ENCODE assay signal across 9 mouse cellular contexts in the genomic region with DNA sequence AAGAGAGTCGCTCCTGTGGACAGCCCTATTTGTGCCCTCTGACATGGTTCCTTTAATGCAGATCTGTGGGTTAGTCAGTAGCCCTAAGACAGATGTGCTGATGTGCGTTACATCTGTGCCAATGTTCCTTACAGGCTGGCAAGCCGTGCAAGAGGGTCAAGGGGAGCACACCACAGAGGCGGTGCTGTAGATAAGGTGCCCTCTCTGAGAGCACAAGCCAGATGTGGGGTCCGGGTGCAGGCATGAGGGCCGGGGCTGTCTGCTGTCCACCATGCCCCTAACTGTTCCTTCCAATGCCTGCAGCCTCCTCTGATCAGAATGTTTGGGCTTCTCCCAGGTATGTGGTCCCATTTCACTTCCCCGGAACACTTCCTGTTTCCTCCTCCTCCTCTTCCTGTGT. TPM values are rescaled to one million over a fixed set of nuclear protein-coding genes. Genes with fewer than 3 reads are reported as not detected.
DNase-seq lines count a peak whose midpoint lies in the region; ATAC-seq and TF ChIP-seq lines count a peak whose summit lies in the region.
"Had no signal": no experiment of that assay in that cellular context is flagged by ENCODE, and none has a peak within 500 bp of the region (broad histone marks: within the 10 kb centered on the region; RNA-seq: fewer than 3 reads in every experiment).

No protein-coding gene starts in this region.

- no peak for ATAC-seq in limb, embryonic 12.5 days (ENCODE audit: insufficient number of reproducible peaks, insufficient read depth, low FRiP score, low TSS enrichment, low read depth)
- ATAC-seq in embryonic facial prominence, embryonic 11.5 days (replicated peaks; ENCODE audit: insufficient number of reproducible peaks, low FRiP score, low TSS enrichment, low read depth), result no peak
- ATAC-seq in forebrain, embryonic 16.5 days, result peak; percentile 30; the same call in 1 of the 2 replicates
- ATAC-seq in liver, postnatal 0 days, result no peak
- ATAC-seq: Patski had no signal

- no peak overlapping the region for H3K4me3 ChIP-seq in limb, embryonic 12.5 days (replicated peaks)
- H3K4me3 ChIP-seq in limb, embryonic 10.5 days, result no peak overlapping the region
- H3K4me3 ChIP-seq in embryonic facial prominence, embryonic 11.5 days (ENCODE audit: low read depth, low read length), result no peak overlapping the region
- H3K4me3 ChIP-seq in forebrain, embryonic 16.5 days (replicated peaks; ENCODE audit: low read length), result no peak overlapping the region
- H3K4me3 ChIP-seq in liver, postnatal 0 days (ENCODE audit: low read depth, low read length), result no peak overlapping the region; the same call in 1 of the 2 replicates

- 78% methylated on average over 7 of the region's 7 CpGs for WGBS in limb, embryonic 12.5 days
- 81% methylated on average over 7 of the region's 7 CpGs for WGBS in limb, embryonic 10.5 days
- WGBS in embryonic facial prominence, embryonic 11.5 days, result 70% methylated on average over 7 of the region's 7 CpGs
- WGBS in forebrain, embryonic 16.5 days, result 77% methylated on average over 7 of the region's 7 CpGs
- WGBS in liver, postnatal 0 days (ENCODE audit: insufficient replicate concordance), result 47% methylated on average over 7 of the region's 7 CpGs

- peak overlapping the region; percentile 24 for H3K4me2 ChIP-seq in limb, embryonic 12.5 days
- H3K4me2 ChIP-seq in embryonic facial prominence, embryonic 11.5 days (ENCODE audit: low read depth, low read length), result no peak overlapping the region
- 0 out of 2 replicates have a peak overlapping the region, but pooled peaks have one; percentile 5 for H3K4me2 ChIP-seq in forebrain, embryonic 16.5 days (ENCODE audit: low read length)
- peak overlapping the region; percentile 15 for H3K4me2 ChIP-seq in liver, postnatal 0 days (ENCODE audit: low read depth, low read length)

- no peak for DNase-seq in limb, embryonic 10.5 days (ENCODE audit: low spot score)
- no peak for DNase-seq in embryonic facial prominence, embryonic 11.5 days (ENCODE audit: low spot score)
- no peak for DNase-seq in liver, postnatal 0 days
- DNase-seq in urinary bladder, postnatal 14 days (ENCODE audit: low spot score), result no peak
- DNase-seq in layer of hippocampus, postnatal 25 days (ENCODE audit: extremely low spot score in 1 of 2, low spot score in 1 of 2), result no peak
- DNase-seq: spleen, adult 18-20 months had no signal

- TF ChIP-seq CTCF in liver, postnatal 0 days (IDR thresholded peaks at IDR 0.05; ENCODE audit: low read depth), result no peak

- no peaks in the 10 kb centered on the region for H3K27me3 ChIP-seq in limb, embryonic 12.5 days
- H3K27me3 ChIP-seq in limb, embryonic 10.5 days (ENCODE audit: low read depth, poor library complexity, severe bottlenecking), result no peaks in the 10 kb centered on the region
- no peaks in the 10 kb centered on the region for H3K27me3 ChIP-seq in embryonic facial prominence, embryonic 11.5 days (ENCODE audit: control insufficient read depth, insufficient read depth, low read length)
- H3K27me3 ChIP-seq in forebrain, embryonic 16.5 days (replicated peaks; ENCODE audit: control insufficient read depth, insufficient read depth, low read length), result no peaks in the 10 kb centered on the region
- no peaks in the 10 kb centered on the region for H3K27me3 ChIP-seq in liver, postnatal 0 days (ENCODE audit: insufficient read depth, low read length)
- H3K27me3 ChIP-seq: Patski had no signal

- H3K4me1 ChIP-seq in limb, embryonic 12.5 days (replicated peaks), result peaks cover 16% of the 10 kb centered on the region
- peaks cover 14% of the 10 kb centered on the region; the same call in 1 of the 2 replicates for H3K4me1 ChIP-seq in limb, embryonic 10.5 days
- no peaks in the 10 kb centered on the region; the same call in 1 of the 2 replicates for H3K4me1 ChIP-seq in embryonic facial prominence, embryonic 11.5 days (ENCODE audit: control insufficient read depth, insufficient read depth, low read length)
- peaks cover 11% of the 10 kb centered on the region for H3K4me1 ChIP-seq in forebrain, embryonic 16.5 days (replicated peaks; ENCODE audit: control insufficient read depth, insufficient read depth, low read length)
- H3K4me1 ChIP-seq in liver, postnatal 0 days (ENCODE audit: insufficient read depth), result no peaks in the 10 kb centered on the region; the same call in 1 of the 2 replicates

- peaks cover 7% of the 10 kb centered on the region for H3K36me3 ChIP-seq in limb, embryonic 12.5 days
- H3K36me3 ChIP-seq in limb, embryonic 10.5 days, result peaks cover 10% of the 10 kb centered on the region
- no peaks in the 10 kb centered on the region for H3K36me3 ChIP-seq in embryonic facial prominence, embryonic 11.5 days (replicated peaks; ENCODE audit: control insufficient read depth, insufficient read depth, low read depth, low read length)
- H3K36me3 ChIP-seq in forebrain, embryonic 16.5 days (ENCODE audit: control insufficient read depth, insufficient read depth), result no peaks in the 10 kb centered on the region; the same call in 1 of the 2 replicates
- H3K36me3 ChIP-seq in liver, postnatal 0 days (replicated peaks; ENCODE audit: insufficient read depth, low read length), result peaks cover 1% of the 10 kb centered on the region

- H3K27ac ChIP-seq in limb, embryonic 12.5 days, result peak overlapping the region; percentile 62; the same call in 1 of the 2 replicates
- no peak overlapping the region; the same call in 1 of the 2 replicates for H3K27ac ChIP-seq in limb, embryonic 10.5 days
- H3K27ac ChIP-seq in embryonic facial prominence, embryonic 11.5 days (replicated peaks; ENCODE audit: low read depth, low read length), result 0 out of 2 replicates have a peak overlapping the region, but pooled peaks have one; percentile 13
- H3K27ac ChIP-seq in forebrain, embryonic 16.5 days (ENCODE audit: low read length), result peak overlapping the region; percentile 57
- H3K27ac ChIP-seq in liver, postnatal 0 days (ENCODE audit: low read depth), result peak overlapping the region; percentile 48; the same call in 1 of the 2 replicates

- TF ChIP-seq EP300 in liver, postnatal 0 days (IDR thresholded peaks at IDR 0.05; ENCODE audit: low read depth), result no peak

- no peaks in the 10 kb centered on the region for H3K9me3 ChIP-seq in limb, embryonic 12.5 days
- H3K9me3 ChIP-seq in limb, embryonic 10.5 days (replicated peaks), result no peaks in the 10 kb centered on the region
- H3K9me3 ChIP-seq in embryonic facial prominence, embryonic 11.5 days (replicated peaks; ENCODE audit: control insufficient read depth, low read length), result no peaks in the 10 kb centered on the region
- no peaks in the 10 kb centered on the region for H3K9me3 ChIP-seq in forebrain, embryonic 16.5 days (ENCODE audit: control insufficient read depth, low read length)
- no peaks in the 10 kb centered on the region for H3K9me3 ChIP-seq in liver, postnatal 0 days (ENCODE audit: low read length)

- no peak overlapping the region for H3K9ac ChIP-seq in limb, embryonic 12.5 days (replicated peaks)
- no peak overlapping the region; the same call in 1 of the 2 replicates for H3K9ac ChIP-seq in embryonic facial prominence, embryonic 11.5 days (replicated peaks; ENCODE audit: low read length)
- no peak overlapping the region for H3K9ac ChIP-seq in forebrain, embryonic 16.5 days (replicated peaks; ENCODE audit: low read depth, low read length)
- H3K9ac ChIP-seq in liver, postnatal 0 days (replicated peaks), result no peak overlapping the region

RNA-seq across cellular contexts. Expression of a gene that starts 36.4 kb away (rescaled TPM):
- polyA plus RNA-seq in limb, embryonic 12.5 days (2016; fragmentation: Nextera tagmentation; extraction: Ambion mirVana), result 77.5 and 78.5 TPM in 2 replicates
- polyA plus RNA-seq in limb, embryonic 10.5 days (2016; fragmentation: Nextera tagmentation; extraction: Ambion mirVana), result 84.8 and 88.9 TPM in 2 replicates
- polyA plus RNA-seq in embryonic facial prominence, embryonic 11.5 days (2014; fragmentation: Nextera tagmentation; extraction: Ambion mirVana), result 97.2 and 103 TPM in 2 replicates
- polyA plus RNA-seq in forebrain, embryonic 16.5 days (2015; fragmentation: Nextera tagmentation; extraction: Ambion mirVana), result 73.6 and 81.3 TPM in 2 replicates
- polyA plus RNA-seq in liver, postnatal 0 days (2015; fragmentation: Nextera tagmentation; extraction: Ambion mirVana), result 11.2 and 12.6 TPM in 2 replicates
- total RNA-seq in layer of hippocampus, postnatal 25 days (2021), result 10 to 100 TPM; 25.2 to 25.6 TPM

RNA-seq across cellular contexts. Expression of a gene that starts 40.7 kb away (rescaled TPM):
- polyA plus RNA-seq in limb, embryonic 12.5 days (2016; fragmentation: Nextera tagmentation; extraction: Ambion mirVana), result 8.5 and 8.6 TPM in 2 replicates
- polyA plus RNA-seq in limb, embryonic 10.5 days (2016; fragmentation: Nextera tagmentation; extraction: Ambion mirVana), result 5.3 and 5.9 TPM in 2 replicates
- polyA plus RNA-seq in embryonic facial prominence, embryonic 11.5 days (2014; fragmentation: Nextera tagmentation; extraction: Ambion mirVana), result 7.1 and 9.5 TPM in 2 replicates
- 8.5 and 8.9 TPM in 2 replicates for polyA plus RNA-seq in forebrain, embryonic 16.5 days (2015; fragmentation: Nextera tagmentation; extraction: Ambion mirVana)
- 3.5 and 4.5 TPM in 2 replicates for polyA plus RNA-seq in liver, postnatal 0 days (2015; fragmentation: Nextera tagmentation; extraction: Ambion mirVana)
- 10 to 100 TPM; 38.9 to 47.6 TPM for total RNA-seq in layer of hippocampus, postnatal 25 days (2021)
